Mouse (Mus musculus) forebrain, embryonic 15.5 days (tissue): ENCODE measurements around the gene Efna2. TPM values are rescaled to one million over a fixed set of nuclear protein-coding genes. Genes with fewer than 3 reads are reported as not detected.

Experiments
- ATAC-seq: fragments of 200-750 bp; cut with Nextera tagmentation; replicated peaks from 2 replicates; pipeline ENCODE4 v1.8.0; 2017; ENCODE audit warnings: mild to moderate bottlenecking, moderate TSS enrichment, moderate library complexity
- H3K27ac ChIP-seq: fragments of 300-500 bp; sonication (generic); replicated peaks from 2 replicates; pipeline ENCODE4 v1.5.1; 2015; ENCODE audit warnings: mild to moderate bottlenecking, inconsistent platforms
- H3K27me3 ChIP-seq: fragments of 300-500 bp; sonication (generic); 2 replicates; pipeline ENCODE4 v1.6.1; 2015; ENCODE audit warnings: inconsistent platforms
- H3K36me3 ChIP-seq: fragments of 300-500 bp; sonication (generic); 2 replicates; pipeline ENCODE4 v1.6.1; 2015; ENCODE audit warnings: mild to moderate bottlenecking, inconsistent platforms
- H3K4me1 ChIP-seq: fragments of 300-500 bp; sonication (generic); 2 replicates; pipeline ENCODE4 v1.6.1; 2015; ENCODE audit warnings: inconsistent platforms
- H3K4me2 ChIP-seq: fragments of 300-500 bp; sonication (generic); replicated peaks from 2 replicates; pipeline ENCODE4 v1.6.1; 2015; ENCODE audit warnings: mild to moderate bottlenecking, inconsistent platforms
- H3K4me3 ChIP-seq: fragments of 300-500 bp; sonication (generic); 2 replicates; pipeline ENCODE4 v1.5.1; 2015; ENCODE audit warnings: mild to moderate bottlenecking, inconsistent platforms
- H3K9ac ChIP-seq: fragments of 300-500 bp; sonication (generic); replicated peaks from 2 replicates; pipeline ENCODE4 v1.6.1; 2015; ENCODE audit warnings: mild to moderate bottlenecking, inconsistent platforms
- H3K9me3 ChIP-seq: fragments of 300-500 bp; sonication (generic); 2 replicates; pipeline ENCODE4 v1.6.1; 2016; ENCODE audit warnings: inconsistent platforms
- WGBS: fragments of 180-500 bp; shearing (Covaris S2); methylation state at CpG from one replicate; pipeline ENCODE4 v1.1.7; 2015; ENCODE audit warnings: mixed read lengths; 5-methylcytosine and 5-hydroxymethylcytosine counted together
- polyA plus RNA-seq: library from polyadenylated mRNA; unstranded; fragments of >200 nt; fragmentation: Nextera tagmentation; extraction: Ambion mirVana; gene quantifications from 2 replicates; pipeline ENCODE4 v1.2.1, GENCODE M21; 2015

Efna2 gene
- polyA plus RNA-seq, 1 experiment from 2014 or later, result 36.5 TPM

- H3K36me3 ChIP-seq, result peaks cover 26% of the 10 kb centered on the region
- ATAC-seq, result no peak
- H3K9me3 ChIP-seq, result no peaks in the 10 kb centered on the region
- peaks cover 54% of the 10 kb centered on the region for H3K4me1 ChIP-seq
- 86% methylated on average over 10 of the region's 10 CpGs for WGBS
- no peaks in the 10 kb centered on the region for H3K27me3 ChIP-seq
- H3K9ac ChIP-seq, result no peak overlapping the region
- no peak overlapping the region for H3K4me2 ChIP-seq
- H3K4me3 ChIP-seq, result no peak overlapping the region
- H3K27ac ChIP-seq, result peak overlapping the region; percentile 94; the same call in 1 of the 2 replicates
Observed at GRCm38 (mm10) chr10:80173955-80174640, 5.2 kb upstream of the Efna2 start.

- no peak overlapping the region for H3K4me2 ChIP-seq
- no peak overlapping the region for H3K9ac ChIP-seq
- ATAC-seq, result no peak
- 43% methylated on average over 2 of the region's 2 CpGs for WGBS
- no peak overlapping the region for H3K4me3 ChIP-seq
- no peaks in the 10 kb centered on the region for H3K9me3 ChIP-seq
- H3K27me3 ChIP-seq, result no peaks in the 10 kb centered on the region
- H3K36me3 ChIP-seq, result peaks cover 26% of the 10 kb centered on the region
- H3K27ac ChIP-seq, result no peak overlapping the region
- H3K4me1 ChIP-seq, result peaks cover 49% of the 10 kb centered on the region
Observed at GRCm38 (mm10) chr10:80174705-80175104, 4.6 kb upstream of the Efna2 start.

GRCm38 (mm10) chr10:80175536-80176269 lies 3.6 kb upstream of the Efna2 start:
- Histone ChIP-seq H3K4me2 (no peak overlapping the region), H3K27ac (no peak overlapping the region), H3K27me3 (no peaks in the 10 kb centered on the region), H3K9ac (no peak overlapping the region), H3K36me3 (peaks cover 16% of the 10 kb centered on the region), H3K4me3 (no peak overlapping the region), H3K9me3 (no peaks in the 10 kb centered on the region), H3K4me1 (peaks cover 49% of the 10 kb centered on the region)
- no peak for ATAC-seq
- WGBS, result 21% methylated on average over 4 of the region's 4 CpGs

GRCm38 (mm10) chr10:80176270-80176834 lies 2.9 kb upstream of the Efna2 start:
- no peak overlapping the region for H3K4me2 ChIP-seq
- H3K4me3 ChIP-seq, result no peak overlapping the region
- H3K9me3 ChIP-seq, result no peaks in the 10 kb centered on the region
- WGBS, result 79% methylated on average over 5 of the region's 5 CpGs
- no peak overlapping the region for H3K9ac ChIP-seq
- peaks cover 11% of the 10 kb centered on the region for H3K36me3 ChIP-seq
- H3K27me3 ChIP-seq, result no peaks in the 10 kb centered on the region
- ATAC-seq, result no peak
- H3K27ac ChIP-seq, result no peak overlapping the region
- H3K4me1 ChIP-seq, result peaks cover 51% of the 10 kb centered on the region

- Histone ChIP-seq H3K27me3 (no peaks in the 10 kb centered on the region), H3K27ac (no peak overlapping the region; the same call in 1 of the 2 replicates), H3K9ac (no peak overlapping the region), H3K36me3 (no peaks in the 10 kb centered on the region), H3K4me3 (no peak overlapping the region), H3K4me2 (no peak overlapping the region), H3K4me1 (peaks cover 50% of the 10 kb centered on the region), H3K9me3 (no peaks in the 10 kb centered on the region)
- 63% methylated on average over 7 of the region's 7 CpGs for WGBS
- ATAC-seq, result no peak
Observed at GRCm38 (mm10) chr10:80177441-80178279, 1.6 kb upstream of the Efna2 start.

- Histone ChIP-seq H3K27me3 (no peaks in the 10 kb centered on the region), H3K9ac (peak overlapping the region; percentile 78), H3K4me2 (peak overlapping the region; percentile 71), H3K27ac (no peak overlapping the region), H3K4me1 (peaks cover 42% of the 10 kb centered on the region), H3K9me3 (no peaks in the 10 kb centered on the region), H3K36me3 (0 out of 2 replicates have a peak, but pooled peaks cover 8% of the 10 kb centered on the region), H3K4me3 (peak overlapping the region; percentile 58)
- no peak for ATAC-seq
- WGBS, result 49% methylated on average over 6 of the region's 6 CpGs
Observed at GRCm38 (mm10) chr10:80180288-80180687, 1.0 kb downstream of the Efna2 start.

GRCm38 (mm10) chr10:80180823-80181222 lies 1.5 kb downstream of the Efna2 start:
- Histone ChIP-seq H3K27me3 (no peaks in the 10 kb centered on the region), H3K4me2 (peak overlapping the region; percentile 71), H3K36me3 (0 out of 2 replicates have a peak, but pooled peaks cover 8% of the 10 kb centered on the region), H3K4me3 (peak overlapping the region; percentile 58), H3K27ac (no peak overlapping the region), H3K4me1 (peaks cover 37% of the 10 kb centered on the region), H3K9ac (peak overlapping the region; percentile 78), H3K9me3 (no peaks in the 10 kb centered on the region)
- WGBS, result 45% methylated on average over 5 of the region's 5 CpGs
- ATAC-seq, result no peak

GRCm38 (mm10) chr10:80182547-80182946 lies 3.3 kb downstream of the Efna2 start:
- 91% methylated on average over 7 of the region's 7 CpGs for WGBS
- no peak overlapping the region for H3K4me3 ChIP-seq
- H3K27ac ChIP-seq, result no peak overlapping the region
- H3K4me1 ChIP-seq, result peaks cover 33% of the 10 kb centered on the region
- no peak overlapping the region for H3K4me2 ChIP-seq
- no peak for ATAC-seq
- no peak overlapping the region for H3K9ac ChIP-seq
- no peaks in the 10 kb centered on the region for H3K27me3 ChIP-seq
- H3K9me3 ChIP-seq, result no peaks in the 10 kb centered on the region
- H3K36me3 ChIP-seq, result peaks cover 15% of the 10 kb centered on the region

GRCm38 (mm10) chr10:80186649-80187048 lies 7.4 kb downstream of the Efna2 start:
- H3K4me1 ChIP-seq, result peaks cover 28% of the 10 kb centered on the region
- WGBS, result 44% methylated on average over 27 of the region's 27 CpGs
- H3K27ac ChIP-seq, result no peak overlapping the region
- H3K4me2 ChIP-seq, result no peak overlapping the region
- ATAC-seq, result no peak
- no peak overlapping the region for H3K9ac ChIP-seq
- 0 out of 2 replicates have a peak, but pooled peaks cover 4% of the 10 kb centered on the region for H3K27me3 ChIP-seq
- H3K4me3 ChIP-seq, result no peak overlapping the region
- no peaks in the 10 kb centered on the region for H3K9me3 ChIP-seq
- H3K36me3 ChIP-seq, result peaks cover 28% of the 10 kb centered on the region

- H3K4me3 ChIP-seq, result no peak overlapping the region
- H3K27me3 ChIP-seq, result 0 out of 2 replicates have a peak, but pooled peaks cover 4% of the 10 kb centered on the region
- H3K9ac ChIP-seq, result no peak overlapping the region
- no peaks in the 10 kb centered on the region for H3K9me3 ChIP-seq
- no peak overlapping the region for H3K27ac ChIP-seq
- WGBS, result 89% methylated on average over 10 of the region's 10 CpGs
- peaks cover 19% of the 10 kb centered on the region for H3K4me1 ChIP-seq
- peaks cover 28% of the 10 kb centered on the region for H3K36me3 ChIP-seq
- ATAC-seq, result no peak
- no peak overlapping the region for H3K4me2 ChIP-seq
Observed at GRCm38 (mm10) chr10:80187739-80188138, 8.5 kb downstream of the Efna2 start.

GRCm38 (mm10) chr10:80188453-80189024 lies 9.3 kb downstream of the Efna2 start:
- Histone ChIP-seq H3K4me1 (peaks cover 19% of the 10 kb centered on the region), H3K4me3 (no peak overlapping the region), H3K27me3 (0 out of 2 replicates have a peak, but pooled peaks cover 4% of the 10 kb centered on the region), H3K4me2 (no peak overlapping the region), H3K9ac (0 out of 2 replicates have a peak overlapping the region, but pooled peaks have one; percentile 13), H3K27ac (no peak overlapping the region), H3K36me3 (peaks cover 21% of the 10 kb centered on the region), H3K9me3 (no peaks in the 10 kb centered on the region)
- 68% methylated on average over 15 of the region's 15 CpGs for WGBS
- no peak for ATAC-seq
